Mouse (Mus musculus) Patski (cell line): ENCODE data around the gene Mpnd. TPM values are rescaled to one million over a fixed set of nuclear protein-coding genes. Genes with fewer than 3 reads are reported as not detected.

Experiments
- ATAC-seq: fragments of 100-300 bp; one replicate; pipeline ENCODE4 v1.8.0; 2021
- CTCF ChIA-PET: fragments of 350-600 bp; sonication (Branson Sonifier 250); formaldehyde crosslinking; loops from one replicate; lab custom pipeline; 2022; ENCODE audit warnings: inconsistent platforms; lab: Charles Lee
- POLR2A ChIA-PET: fragments of 350-600 bp; sonication (Branson Sonifier 250); formaldehyde crosslinking; loops from one replicate; lab custom pipeline; 2022; ENCODE audit warnings: antibody characterized with exemption, inconsistent platforms; lab: Charles Lee
- DNase-seq: peaks from one replicate; pipeline ENCODE4 v3.0.0-alpha.2; 2011; ENCODE audit warnings: low read depth, low spot score
- H3K27me3 ChIP-seq: fragments of 371-371 bp; one replicate; pipeline ENCODE4 v1.5.1; 2021
- CTCF ChIP-seq: fragments of 100-300 bp; IDR thresholded peaks from one replicate; pipeline ENCODE4 v1.5.1; 2021
- in situ Hi-C: fragments of 300-500 bp; cut with MboI; formaldehyde crosslinking; loops from 3 replicates; pipeline ENCODE4 v1.11.1; 2018; ENCODE audit warnings: low pct_unique_long_range_greater_than_20kb, mixed read lengths
- polyA plus RNA-seq: library from polyadenylated mRNA; unstranded; gene quantifications from one replicate; pipeline ENCODE4 v1.2.3, GENCODE M21; 2021

Mpnd gene
- polyA plus RNA-seq, 1 experiment from 2014 or later = 174 TPM

DNA sequence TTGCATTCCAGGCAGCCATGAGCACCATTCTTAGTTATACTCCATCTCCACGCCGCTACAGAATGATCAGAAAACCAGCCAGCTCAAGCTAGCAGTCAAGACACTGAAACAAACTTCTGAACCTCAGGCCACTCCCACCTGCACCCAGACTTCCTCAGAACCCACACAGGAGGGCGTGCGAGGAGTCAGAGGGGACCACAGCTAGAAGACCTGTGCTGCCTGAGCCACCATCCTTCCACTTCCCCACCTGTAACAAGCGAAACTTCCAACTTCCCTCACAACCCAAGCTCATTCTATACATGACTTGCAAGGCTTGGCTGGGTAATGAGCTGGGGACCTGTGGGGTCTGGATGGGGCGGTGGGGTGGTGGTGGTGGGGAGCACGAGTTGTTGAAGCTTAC is 27.3 kb downstream of the Mpnd start:
- ATAC-seq = no peak
- POLR2A ChIA-PET = interaction anchor here (1.1 to 1.3 kb wide), 2 partner anchors 11 to 14 kb away, joined by 4 to 7 read pairs; no protein-coding TSS in a partner anchor

DNA sequence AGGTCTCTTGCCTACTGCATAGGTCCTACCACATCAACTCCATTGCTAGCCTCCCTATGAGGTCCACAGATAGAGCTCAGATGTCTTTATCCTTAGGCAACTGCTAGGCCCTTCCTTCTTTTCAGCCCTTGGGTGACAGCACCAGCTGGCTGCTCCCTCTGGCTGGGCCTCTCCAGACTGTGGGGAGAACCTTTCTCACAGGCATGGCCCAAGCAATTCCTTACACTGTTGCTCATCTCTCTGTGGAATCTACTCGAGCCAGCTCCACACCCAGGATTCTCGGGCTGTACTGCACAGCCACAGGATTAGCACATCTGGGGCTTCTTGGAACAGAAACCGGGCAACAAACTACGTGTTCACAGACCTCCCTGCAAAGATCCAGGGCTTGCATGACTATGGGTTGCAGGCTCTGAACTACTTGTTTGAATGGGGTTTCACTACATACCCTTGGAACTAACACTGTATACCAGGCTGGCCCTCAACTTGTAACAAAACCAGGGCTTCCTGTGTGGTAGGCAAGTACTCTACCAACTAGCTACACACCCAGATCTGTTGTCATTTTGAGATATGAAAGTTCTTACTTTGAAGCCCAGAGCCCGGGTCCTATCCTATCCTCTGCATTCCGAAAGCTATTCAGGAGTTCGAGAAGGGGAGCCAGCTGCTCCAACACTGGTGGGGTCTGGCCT is 28.7 kb downstream of the Mpnd start:
- ATAC-seq (no peak), DNase-seq (no peak)
- POLR2A ChIA-PET = no interaction called here
- TF ChIP-seq CTCF = no peak
- CTCF ChIA-PET = interaction anchor here (1.2 to 7.1 kb wide), 5 partner anchors 10 to 25 kb away, joined by 3 to 54 read pairs (median 8); no protein-coding TSS in a partner anchor
- H3K27me3 ChIP-seq = no peaks in the 10 kb centered on the region
- in situ Hi-C loops = no loop called here

More for the DNA sequence above, 27.3 kb downstream of the Mpnd start:
- H3K27me3 ChIP-seq = no peaks in the 10 kb centered on the region
- DNase-seq = no peak
- TF ChIP-seq CTCF = no peak
- in situ Hi-C loops = no loop called here
- CTCF ChIA-PET = interaction anchor here (1.1 to 7.1 kb wide), 8 partner anchors 9 to 73 kb away, joined by 3 to 54 read pairs (median 3); no protein-coding TSS in a partner anchor

DNA sequence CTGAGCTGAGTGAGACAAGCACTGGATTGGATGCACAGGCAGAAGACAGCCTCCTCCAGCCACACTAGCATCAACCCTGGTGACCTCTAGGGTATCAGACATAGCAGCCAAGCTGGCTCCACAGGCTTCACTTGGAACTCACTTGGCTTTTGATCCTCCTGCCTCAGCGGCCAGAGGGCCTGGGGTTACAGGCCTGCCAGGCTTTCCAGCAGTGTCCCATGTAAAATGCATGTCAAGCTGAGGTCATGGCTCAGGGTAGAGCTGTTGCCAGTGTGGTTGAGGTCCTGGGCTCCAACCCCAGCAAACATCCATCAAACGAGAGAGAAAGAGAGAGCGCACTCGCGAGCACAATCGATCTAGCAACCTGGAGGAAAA is 29.2 kb downstream of the Mpnd start:
- CTCF ChIA-PET = interaction anchor here (1.8 to 7.1 kb wide), 3 partner anchors 14 to 25 kb away, joined by 8 to 54 read pairs (median 48); no protein-coding TSS in a partner anchor
- POLR2A ChIA-PET = no interaction called here
- TF ChIP-seq CTCF = no peak

DNA sequence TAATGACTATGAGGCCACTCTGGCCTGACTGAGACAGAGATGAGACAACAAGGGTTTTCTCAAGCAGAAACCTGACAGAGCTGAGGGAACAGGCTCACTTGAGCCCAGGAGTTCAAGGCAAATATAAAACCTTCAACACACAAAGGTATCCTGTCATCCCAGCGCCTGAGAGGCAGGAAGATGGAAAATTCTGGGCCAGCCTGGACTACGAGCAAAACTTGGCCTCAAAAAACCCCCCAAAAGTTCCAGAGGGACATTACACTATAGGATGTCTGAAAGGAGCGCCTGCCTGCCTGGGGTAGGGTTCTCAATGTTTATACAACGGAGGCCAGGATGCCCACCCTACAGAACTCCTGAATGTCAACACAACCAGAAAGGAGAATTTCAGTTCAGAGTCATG is 29.7 kb downstream of the Mpnd start:
- in situ Hi-C loops = no loop called here
- ChIA-PET CTCF (interaction anchor here (1.8 to 7.1 kb wide), 2 partner anchors 14 to 26 kb away, joined by 8 to 48 read pairs; no protein-coding TSS in a partner anchor), POLR2A (no interaction called here)
- TF ChIP-seq CTCF = no peak
- no peaks in the 10 kb centered on the region for H3K27me3 ChIP-seq
- DNase-seq (no peak), ATAC-seq (no peak)

More for the DNA sequence above, 29.2 kb downstream of the Mpnd start:
- ATAC-seq (no peak), DNase-seq (no peak)
- in situ Hi-C loops = no loop called here
- H3K27me3 ChIP-seq = no peaks in the 10 kb centered on the region

DNA sequence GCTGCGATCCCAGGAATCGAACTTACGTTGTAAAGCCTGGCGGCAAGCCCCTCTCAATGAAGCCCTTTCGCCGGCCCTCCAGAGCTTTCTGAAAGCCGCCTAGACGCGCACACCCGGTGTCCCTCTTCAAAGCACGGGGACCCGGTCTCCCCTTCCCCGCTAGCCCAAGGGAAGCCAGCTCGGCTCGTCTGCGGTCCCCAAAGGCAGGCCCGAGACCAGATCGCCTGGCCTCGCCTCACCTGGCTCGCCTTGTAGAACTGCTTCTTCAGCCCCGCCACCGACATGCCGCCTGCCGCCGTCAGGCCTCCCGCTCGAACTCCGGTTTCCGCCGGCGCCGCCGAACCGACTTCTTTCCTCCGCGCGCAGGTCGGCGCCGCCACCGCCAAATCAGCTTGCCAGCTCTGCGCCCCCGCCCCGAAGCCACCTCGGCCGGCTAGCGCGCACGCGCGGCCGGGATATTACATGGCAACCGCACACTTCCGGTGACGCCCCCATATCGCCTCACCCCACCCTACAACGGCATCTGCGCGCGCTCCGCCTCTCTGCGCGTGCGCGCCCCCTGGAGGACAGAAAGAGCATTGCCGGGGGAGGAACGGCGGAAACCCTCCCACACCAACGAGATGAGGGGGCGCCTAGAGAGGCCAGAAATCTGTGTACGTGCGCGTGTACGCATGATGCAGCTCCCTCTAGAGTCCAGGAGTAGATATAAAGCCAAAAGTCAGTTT is 30.8 kb downstream of the Mpnd start, which contains the start of gene Sh3gl1:
Gene Sh3gl1, minus strand, starts transcription at position 460 of the 725 bp plus-strand sequence.
- ATAC-seq = peak; percentile 47
- peak; percentile 98 for DNase-seq
- CTCF ChIA-PET = interaction anchor here (0.9 to 7.1 kb wide), 21 partner anchors 9 to 77 kb away, joined by 3 to 72 read pairs (median 5); partner anchors contain the start of genes Hdgfl2, Mpnd, Stap2 and Yju2
- H3K27me3 ChIP-seq = no peaks in the 10 kb centered on the region
- POLR2A ChIA-PET = interaction anchor here (0.7 to 2.2 kb wide), 5 partner anchors 9 to 27 kb away, joined by 3 to 17 read pairs (median 4); no protein-coding TSS in a partner anchor
- in situ Hi-C loops = no loop called here
- TF ChIP-seq CTCF = no peak

DNA sequence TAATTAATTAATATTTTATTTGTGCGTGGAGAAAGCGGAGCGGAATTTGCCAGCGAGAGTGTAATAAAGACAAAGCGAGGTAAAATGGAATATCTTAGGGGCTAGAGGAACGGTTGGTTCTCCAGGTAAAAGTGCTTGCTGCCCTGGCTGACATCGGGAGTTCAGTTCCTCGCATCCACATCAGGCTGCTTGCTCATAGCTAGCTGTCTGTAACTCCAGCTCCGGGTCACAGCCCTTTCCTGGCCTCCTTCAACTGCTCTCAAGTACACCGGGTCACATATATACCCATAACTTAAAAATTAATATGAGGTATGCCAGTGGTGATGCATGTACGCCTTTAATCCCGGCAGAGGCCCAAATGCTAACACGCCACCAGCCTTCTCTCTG is 31.4 kb downstream of the Mpnd start:
- in situ Hi-C loops = no loop called here
- CTCF ChIA-PET = interaction anchor here (0.9 to 7.1 kb wide), 19 partner anchors 9 to 78 kb away, joined by 3 to 72 read pairs (median 5); partner anchors contain the start of genes Hdgfl2, Mpnd, Stap2 and Yju2
- no peak for TF ChIP-seq CTCF
- no peak for DNase-seq
- POLR2A ChIA-PET = interaction anchor here (1.0 to 2.2 kb wide), 3 partner anchors 20 to 41 kb away, joined by 3 to 17 read pairs (median 9); no protein-coding TSS in a partner anchor
- no peaks in the 10 kb centered on the region for H3K27me3 ChIP-seq
- ATAC-seq = no peak

DNA sequence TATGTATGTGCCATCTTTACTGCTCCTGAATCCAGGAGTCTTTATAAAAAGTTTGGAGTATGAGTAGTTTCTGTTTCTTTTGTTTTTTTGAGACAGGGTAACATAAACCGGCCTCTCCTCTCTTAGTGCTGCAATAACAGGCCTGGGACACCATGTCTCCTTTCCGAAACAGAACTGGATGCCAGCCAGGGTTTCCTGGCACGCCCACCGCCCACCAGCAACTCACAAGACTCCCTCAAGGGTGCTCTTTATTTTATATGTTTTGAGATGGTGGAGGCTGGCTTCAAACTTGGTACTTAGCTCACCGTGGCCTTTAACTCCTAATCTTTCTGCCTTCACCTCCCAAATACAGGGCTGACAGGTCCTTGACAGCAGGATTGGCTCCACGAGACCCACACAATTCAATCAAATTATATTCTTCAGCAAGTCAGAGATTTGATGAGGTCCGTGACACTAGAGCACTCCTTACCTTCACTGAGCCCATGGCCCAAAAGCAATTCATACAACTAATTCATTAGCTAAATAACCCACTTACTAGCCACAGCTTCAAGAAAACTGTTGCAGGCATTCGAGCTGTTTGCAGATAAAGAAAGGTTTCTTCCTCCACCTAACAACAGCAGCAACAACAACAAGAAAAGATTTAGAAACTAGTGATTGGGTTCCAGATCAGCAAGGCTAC is 33.2 kb downstream of the Mpnd start:
- ChIA-PET POLR2A (no interaction called here), CTCF (interaction anchor here (1.2 to 2.2 kb wide), 2 partner anchors 21 to 29 kb away, joined by 4 to 5 read pairs; no protein-coding TSS in a partner anchor)
- ATAC-seq (no peak), DNase-seq (no peak)
- no peak for TF ChIP-seq CTCF
- in situ Hi-C loops = no loop called here
- no peaks in the 10 kb centered on the region for H3K27me3 ChIP-seq

DNA sequence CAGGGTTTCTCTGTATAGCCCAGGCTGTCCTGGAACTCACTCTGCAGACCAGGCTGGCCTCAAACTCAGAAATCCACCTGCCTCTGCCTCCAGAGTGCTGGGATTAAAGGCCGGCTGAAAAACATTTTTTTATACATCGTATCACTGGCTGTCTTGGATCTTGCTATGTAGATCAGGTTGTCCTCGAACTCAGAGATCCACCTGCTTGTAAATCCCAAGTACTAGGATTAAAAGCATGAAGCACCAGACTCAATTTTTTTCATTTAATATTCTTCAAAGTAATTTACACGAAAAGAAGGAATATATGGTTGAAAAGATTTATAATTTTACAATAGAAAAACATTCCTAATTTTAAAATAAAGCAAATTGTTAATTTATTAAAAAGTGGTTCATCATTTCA is 33.8 kb downstream of the Mpnd start:
- POLR2A ChIA-PET = interaction anchor here (1.1 kb wide), 1 partner anchor 30 kb away, joined by 4 read pairs; no protein-coding TSS in a partner anchor
- CTCF ChIA-PET = interaction anchor here (1.2 to 2.2 kb wide), 2 partner anchors 21 to 30 kb away, joined by 4 to 5 read pairs; no protein-coding TSS in a partner anchor
- in situ Hi-C loops = no loop called here

DNA sequence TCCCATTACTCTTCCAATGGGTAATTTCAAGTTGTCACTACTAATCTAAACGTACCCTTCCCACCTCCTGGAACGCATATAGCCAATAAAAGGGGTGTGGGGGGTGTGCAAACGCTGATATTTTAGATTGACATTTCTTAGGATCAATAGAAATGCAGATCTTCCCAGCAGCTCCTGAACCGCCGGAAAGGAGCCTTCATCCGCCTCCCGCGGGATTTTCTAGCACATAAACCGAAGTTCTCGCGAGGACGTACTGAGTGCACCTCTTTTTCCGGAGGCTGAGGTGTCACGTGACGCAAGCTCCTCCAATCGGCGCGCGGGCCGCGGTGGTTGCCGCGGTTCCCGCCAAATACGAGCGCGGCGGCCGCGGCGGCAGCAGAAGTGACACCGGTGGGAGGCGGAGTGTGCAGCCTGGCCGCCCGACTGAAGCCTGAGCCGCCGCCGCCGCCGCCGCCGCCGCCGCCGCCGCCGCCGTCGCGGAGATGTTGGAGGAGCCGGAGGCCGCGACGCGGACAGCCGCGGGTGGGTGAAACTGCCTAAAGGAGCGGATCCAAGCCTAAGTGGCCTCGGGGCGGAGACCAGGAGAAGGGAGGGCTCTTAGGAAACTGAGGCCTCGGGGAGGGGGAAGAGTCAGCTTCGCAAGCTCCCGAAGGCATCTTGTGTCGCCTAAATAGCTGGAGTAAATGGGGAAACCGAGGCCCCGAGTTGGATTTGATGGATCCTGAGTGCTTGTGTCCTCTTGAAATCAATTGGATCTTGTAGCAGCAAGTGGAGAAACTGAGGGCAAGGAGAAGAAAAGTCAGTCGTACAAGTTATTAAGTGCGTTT is 34.7 kb downstream of the Mpnd start, which contains the start of gene Chaf1a:
Gene Chaf1a, plus strand, starts transcription at position 410 of the 827 bp plus-strand sequence.
- peak; percentile 81 for ATAC-seq
- H3K27me3 ChIP-seq = no peaks in the 10 kb centered on the region
- no peak for TF ChIP-seq CTCF
- DNase-seq = peak; percentile 79
- CTCF ChIA-PET = interaction anchor here (0.9 to 2.2 kb wide), 3 partner anchors 9 to 31 kb away, joined by 3 to 5 read pairs (median 4); no protein-coding TSS in a partner anchor
- in situ Hi-C loops = no loop called here
- POLR2A ChIA-PET = interaction anchor here (1.1 to 1.6 kb wide), 2 partner anchors 30 to 31 kb away, joined by 4 to 6 read pairs; no protein-coding TSS in a partner anchor

More for the DNA sequence above, 33.8 kb downstream of the Mpnd start:
- H3K27me3 ChIP-seq = no peaks in the 10 kb centered on the region
- TF ChIP-seq CTCF = no peak
- ATAC-seq (no peak), DNase-seq (no peak)
